Mouse (Mus musculus): Measurements from ENCODE around the gene Ly6g5c. TPM values are rescaled to one million over a fixed set of nuclear protein-coding genes. Genes with fewer than 3 reads are reported as not detected.

The Ly6g5c gene
- total RNA-seq, 2 experiments from 2014 or later: not detected

Other genes with a start within 250 kb of the Ly6g5c start
- 1 to 10 TPM; 4.4 to 6.8 TPM for gene Cfb, start 245.8 kb upstream of the Ly6g5c start, total RNA-seq (2021)
- 10 to 100 TPM; 10.7 to 11.4 TPM for gene Zbtb12, start 228.8 kb upstream of the Ly6g5c start, total RNA-seq (2021)
- gene Gm20547, start 226.2 kb upstream of the Ly6g5c start, total RNA-seq (2021): not detected
- gene C2, start 210.0 kb upstream of the Ly6g5c start, total RNA-seq (2021): 1 to 10 TPM; 5.3 to 8.7 TPM
- 10 to 100 TPM; 80.0 to 84.2 TPM for gene Ehmt2, start 209.8 kb upstream of the Ly6g5c start, total RNA-seq (2021)
- gene Slc44a4, start 193.8 kb upstream of the Ly6g5c start, total RNA-seq (2021): not detected
- gene Neu1, start 177.0 kb upstream of the Ly6g5c start, total RNA-seq (2021): 10 to 100 TPM; 10.8 to 10.9 TPM
- 1 to 10 TPM; 3.7 to 4.0 TPM for gene Hspa1b, start 149.0 kb upstream of the Ly6g5c start, total RNA-seq (2021)
- gene Gm20481, start 138.4 kb upstream of the Ly6g5c start, total RNA-seq (2021): not detected
- 1 to 10 TPM; 3.2 to 4.4 TPM for gene Hspa1a, start 136.1 kb upstream of the Ly6g5c start, total RNA-seq (2021)
- 1 to 10 TPM; 5.8 to 6.1 TPM for gene Hspa1l, start 135.6 kb upstream of the Ly6g5c start, total RNA-seq (2021)
- gene Lsm2, start 126.4 kb upstream of the Ly6g5c start, total RNA-seq (2021): 10 to 100 TPM; 31.8 to 32.4 TPM
- 10 to 100 TPM; 50.8 to 58.3 TPM for gene Vars, start 107.3 kb upstream of the Ly6g5c start, total RNA-seq (2021)
- 1 to 10 TPM in 1 of 2 experiments, under 1 TPM in 1; 0.96 to 1.2 TPM for gene Vwa7, start 91.7 kb upstream of the Ly6g5c start, total RNA-seq (2021)
- gene Sapcd1, start 80.3 kb upstream of the Ly6g5c start, total RNA-seq (2021): 1 to 10 TPM; 5.4 to 6.3 TPM
- gene Msh5, start 61.5 kb upstream of the Ly6g5c start, total RNA-seq (2021): 1 to 10 TPM; 4.5 to 5.4 TPM
- gene Clic1, start 58.3 kb upstream of the Ly6g5c start, total RNA-seq (2021): 10 to 100 TPM; 87.2 to 89.7 TPM
- gene Ddah2, start 49.2 kb upstream of the Ly6g5c start, total RNA-seq (2021): 100 to 1,000 TPM; 108 to 109 TPM
- gene Ly6g6c, start 42.9 kb upstream of the Ly6g5c start, total RNA-seq (2021): under 1 TPM in 1 of 2 experiments, not detected in 1; 0.39 TPM
- gene Mpig6b, start 42.1 kb upstream of the Ly6g5c start, total RNA-seq (2021): under 1 TPM; 0.29 to 0.42 TPM
- gene Ly6g6e, start 31.4 kb upstream of the Ly6g5c start, total RNA-seq (2021): not detected
- 1 to 10 TPM in 1 of 2 experiments, under 1 TPM in 1; 0.91 to 1.2 TPM for gene Ly6g6d, start 30.2 kb upstream of the Ly6g5c start, total RNA-seq (2021)
- under 1 TPM in 1 of 2 experiments, not detected in 1; 0.31 TPM for gene Ly6g6f, start 22.7 kb upstream of the Ly6g5c start, total RNA-seq (2021)
- gene Abhd16a, start 19.0 kb upstream of the Ly6g5c start, total RNA-seq (2021): 10 to 100 TPM; 67.2 to 69.3 TPM
- gene Ly6g5b, start 7.1 kb downstream of the Ly6g5c start, total RNA-seq (2021): 1 to 10 TPM in 1 of 2 experiments, under 1 TPM in 1; 0.44 to 1.2 TPM
- 1 to 10 TPM; 5.6 to 7.4 TPM for gene Gpank1, start 13.2 kb downstream of the Ly6g5c start, total RNA-seq (2021)
- gene Csnk2b, start 13.8 kb downstream of the Ly6g5c start, total RNA-seq (2021): 100 to 1,000 TPM; 174 to 185 TPM
- 10 to 100 TPM; 20.0 to 21.0 TPM for gene D17H6S53E, start 18.1 kb downstream of the Ly6g5c start, total RNA-seq (2021)
- 1 to 10 TPM in 1 of 2 experiments, not detected in 1; 1.2 TPM for gene Apom, start 23.8 kb downstream of the Ly6g5c start, total RNA-seq (2021)
- 100 to 1,000 TPM; 265 to 276 TPM for gene Bag6, start 26.9 kb downstream of the Ly6g5c start, total RNA-seq (2021)
- 100 to 1,000 TPM; 183 to 193 TPM for gene Prrc2a, start 56.6 kb downstream of the Ly6g5c start, total RNA-seq (2021)
- 1 to 10 TPM; 6.0 to 6.3 TPM for gene Aif1, start 67.8 kb downstream of the Ly6g5c start, total RNA-seq (2021)
- 10 to 100 TPM in 1 of 2 experiments, 1 to 10 TPM in 1; 7.7 to 11.1 TPM for gene Lst1, start 80.2 kb downstream of the Ly6g5c start, total RNA-seq (2021)
- under 1 TPM; 0.74 to 0.78 TPM for gene Ltb, start 86.2 kb downstream of the Ly6g5c start, total RNA-seq (2021)
- gene Tnf, start 93.7 kb downstream of the Ly6g5c start, total RNA-seq (2021): 1 to 10 TPM; 1.1 to 1.7 TPM
- under 1 TPM; 0.31 to 0.32 TPM for gene Lta, start 97.1 kb downstream of the Ly6g5c start, total RNA-seq (2021)
- under 1 TPM in 1 of 2 experiments, not detected in 1; 0.52 TPM for gene Gm16181, start 112.6 kb downstream of the Ly6g5c start, total RNA-seq (2021)
- 1 to 10 TPM; 2.7 to 3.2 TPM for gene Atp6v1g2, start 125.4 kb downstream of the Ly6g5c start, total RNA-seq (2021)
- gene Nfkbil1, start 127.5 kb downstream of the Ly6g5c start, total RNA-seq (2021): 10 to 100 TPM; 13.9 to 15.8 TPM
- gene Ddx39b, start 133.5 kb downstream of the Ly6g5c start, total RNA-seq (2021): 100 to 1,000 TPM; 219 to 233 TPM
- gene H2-D1, start 154.5 kb downstream of the Ly6g5c start, total RNA-seq (2021): 10 to 100 TPM; 44.5 to 55.8 TPM
- under 1 TPM; 0.52 to 0.67 TPM for gene H2-Q1, start 212.1 kb downstream of the Ly6g5c start, total RNA-seq (2021)
- gene H2-Q2, start 234.0 kb downstream of the Ly6g5c start, total RNA-seq (2021): under 1 TPM; 0.59 to 0.93 TPM

All from gastrocnemius, postnatal 4 days (tissue).